Mouse (Mus musculus): ENCODE measurements around the gene Socs7.
"Not testable (repeated sequence)": the region's sequence is repeated elsewhere in the genome, so short reads cannot be mapped to it uniquely, and the experiment has no call there.

The Socs7 gene

DNA sequence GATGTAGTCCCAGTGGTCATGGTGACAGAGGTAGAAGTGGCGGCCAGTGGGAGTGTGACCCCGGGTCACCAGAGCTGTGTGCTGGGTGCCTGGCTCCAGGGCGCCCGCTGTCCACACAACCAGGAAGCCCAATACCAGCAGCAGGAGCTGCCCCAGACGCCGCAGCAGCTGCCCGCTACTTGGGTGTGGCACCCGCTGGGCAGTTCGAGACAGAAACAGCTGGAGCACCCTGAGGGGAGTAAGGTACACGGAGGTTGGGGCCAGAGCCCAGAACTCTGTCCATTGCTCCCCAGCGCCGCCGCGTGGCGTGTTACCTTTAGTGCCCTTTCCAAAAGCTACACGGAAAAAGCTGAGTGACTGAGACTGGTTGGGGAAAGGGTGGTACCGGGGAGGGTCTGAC lies 18.7 kb upstream of the Socs7 start:
- in situ Hi-C loops (cut with MboI) = no loop called here

DNA sequence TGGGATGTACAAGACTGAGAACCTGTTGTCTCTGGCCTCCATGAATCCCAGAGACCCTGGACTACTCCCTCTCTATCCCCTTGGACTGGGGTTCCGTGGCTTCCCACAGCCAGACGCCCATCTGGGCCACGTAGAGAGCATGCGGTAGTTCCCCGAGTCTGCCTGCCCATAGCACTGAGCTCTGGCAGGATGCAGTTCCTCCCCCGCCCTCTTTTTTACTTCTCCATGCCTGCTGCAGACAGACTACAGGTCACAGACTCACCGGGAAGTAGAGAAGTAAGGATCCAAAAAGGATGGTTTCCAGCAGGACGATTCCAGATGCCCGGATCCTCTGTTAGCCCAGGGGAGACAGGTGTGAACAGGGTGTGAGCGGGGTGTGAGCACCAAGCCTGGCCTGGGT lies 16.9 kb upstream of the Socs7 start:
- in situ Hi-C loops (cut with MboI) = no loop called here

GRCm38 (mm10) chr11:97346383-97346782 lies 16.0 kb upstream of the Socs7 start:
- in situ Hi-C loops (cut with MboI) = no loop called here

- in situ Hi-C loops (cut with MboI) = no loop called here
Measured at GRCm38 (mm10) chr11:97347291-97347690, 15.1 kb upstream of the Socs7 start.

GRCm38 (mm10) chr11:97350035-97350434 lies 12.3 kb upstream of the Socs7 start:
- in situ Hi-C loops (cut with MboI) = no loop called here

DNA sequence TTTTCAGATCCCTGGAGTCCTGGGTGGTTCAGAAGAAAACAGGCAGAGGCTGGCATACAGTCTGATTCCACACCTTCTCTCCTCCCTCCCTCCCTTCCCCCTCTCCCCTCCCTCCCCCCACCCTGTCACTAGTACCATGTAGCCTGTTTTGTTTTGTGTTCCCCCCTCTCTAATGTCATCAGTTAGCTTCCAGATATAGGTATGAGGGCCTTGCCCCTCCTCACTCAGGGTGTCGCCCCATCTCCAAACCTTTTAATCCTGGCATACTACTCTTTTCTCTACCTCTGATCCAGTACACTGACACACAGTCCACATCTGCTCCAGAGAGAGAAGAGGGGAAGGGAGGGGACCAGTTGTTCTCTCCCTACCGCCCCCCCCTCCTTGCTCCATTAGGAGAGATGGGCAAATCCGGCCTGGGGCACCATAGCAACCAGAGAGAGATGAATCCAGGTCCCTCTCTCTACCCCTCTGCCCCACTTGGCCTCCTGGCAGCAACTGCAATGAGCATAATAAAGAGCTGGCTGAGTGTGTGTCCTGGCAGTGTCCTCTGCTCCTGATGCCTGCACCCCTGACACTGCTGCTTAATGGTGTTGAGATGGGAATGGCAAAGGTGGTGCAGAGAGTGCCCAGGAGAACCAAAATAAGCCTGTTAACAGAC lies 10.2 kb upstream of the Socs7 start, which contains the start of gene Gpr179:
Gene Gpr179, minus strand, starts transcription at position 51 of the 658 bp plus-strand sequence.
- in situ Hi-C loops (cut with MboI) = no loop called here

DNA sequence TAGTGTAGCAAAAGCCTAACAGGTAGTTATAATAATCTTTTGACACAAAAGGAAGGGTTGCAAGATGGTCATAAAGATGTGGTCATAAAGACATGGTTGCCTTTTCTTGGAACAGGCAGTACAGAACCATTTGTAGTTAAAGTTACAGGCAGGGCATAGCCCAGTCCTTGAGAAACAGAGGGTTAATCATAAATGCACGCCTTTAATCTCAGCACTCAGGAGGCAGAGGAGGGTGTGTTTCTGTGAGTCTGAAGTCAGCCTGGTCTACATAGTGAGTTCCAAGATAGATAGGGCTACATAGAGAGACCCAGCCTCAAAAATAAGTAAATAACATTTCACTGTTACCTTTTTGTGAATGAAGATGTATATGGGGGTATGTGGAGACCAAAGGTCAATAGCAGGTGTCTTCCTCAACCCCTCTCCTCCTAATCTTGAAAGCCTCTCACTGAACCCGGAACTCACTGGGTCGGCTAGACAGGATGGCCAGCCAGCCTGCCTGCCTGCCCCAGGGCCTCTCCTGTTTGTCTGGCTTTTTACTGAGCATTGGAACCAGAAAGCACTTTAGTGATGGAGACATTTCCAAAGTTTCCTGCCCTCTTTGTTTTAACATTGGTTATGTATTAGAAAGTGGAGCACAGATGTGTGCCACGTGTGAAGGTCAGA lies 9.3 kb upstream of the Socs7 start:
- in situ Hi-C loops (cut with MboI) = no loop called here

DNA sequence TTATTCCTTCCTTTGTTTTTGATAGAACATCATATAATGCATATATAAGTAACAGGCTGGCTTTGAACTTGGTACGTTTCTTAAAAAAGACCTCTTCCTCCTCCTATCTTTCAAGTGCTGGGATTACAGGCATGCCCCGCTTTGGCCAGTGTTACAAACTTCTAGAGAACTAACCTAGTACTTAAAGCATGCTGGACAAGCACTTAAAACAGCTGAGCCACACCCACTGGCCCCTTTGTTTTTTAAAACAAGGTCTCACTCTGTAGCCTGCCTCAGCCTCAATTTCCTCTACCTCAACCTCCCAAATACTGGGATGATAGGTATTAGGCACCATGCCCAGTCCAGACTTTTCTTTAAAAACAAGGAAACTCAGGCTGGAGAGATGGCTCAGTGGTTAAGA lies 7.7 kb upstream of the Socs7 start:
- in situ Hi-C loops (cut with MboI) = no loop called here

DNA sequence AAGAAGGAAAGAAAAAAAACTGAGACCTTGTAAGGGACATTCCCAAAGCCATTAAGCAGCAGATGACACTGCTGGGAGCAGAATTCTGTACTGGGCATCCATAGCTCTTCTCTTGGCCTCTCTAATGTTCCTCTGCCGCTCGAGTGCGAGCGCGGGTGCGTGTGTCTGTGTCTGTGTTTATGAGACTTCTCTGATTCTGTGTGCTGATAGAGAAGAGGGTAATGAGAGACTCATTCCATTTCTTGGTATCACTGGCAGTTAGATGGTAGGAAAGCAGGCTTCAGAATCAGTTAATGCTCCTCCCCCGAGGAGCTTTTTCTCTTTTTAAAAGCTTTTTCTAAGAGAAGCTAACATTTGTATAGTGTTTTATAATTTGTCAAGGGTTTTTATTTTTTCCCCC lies 7.1 kb upstream of the Socs7 start:
- in situ Hi-C loops (cut with MboI) = no loop called here

- in situ Hi-C loops (cut with MboI) = not testable (repeated sequence)
Measured at GRCm38 (mm10) chr11:97357663-97358062, 4.7 kb upstream of the Socs7 start.

GRCm38 (mm10) chr11:97362649-97362942 lies 245 bp downstream of the Socs7 start:
- in situ Hi-C loops (cut with MboI) = no loop called here

- in situ Hi-C loops (cut with MboI) = no loop called here
Measured at GRCm38 (mm10) chr11:97362943-97363643, 742 bp downstream of the Socs7 start.

GRCm38 (mm10) chr11:97363644-97363995 lies 1.3 kb downstream of the Socs7 start:
- in situ Hi-C loops (cut with MboI) = no loop called here

GRCm38 (mm10) chr11:97365556-97365955 lies 3.2 kb downstream of the Socs7 start:
- in situ Hi-C loops (cut with MboI) = no loop called here

- in situ Hi-C loops (cut with MboI) = no loop called here
Measured at GRCm38 (mm10) chr11:97368501-97368900, 6.2 kb downstream of the Socs7 start.

DNA sequence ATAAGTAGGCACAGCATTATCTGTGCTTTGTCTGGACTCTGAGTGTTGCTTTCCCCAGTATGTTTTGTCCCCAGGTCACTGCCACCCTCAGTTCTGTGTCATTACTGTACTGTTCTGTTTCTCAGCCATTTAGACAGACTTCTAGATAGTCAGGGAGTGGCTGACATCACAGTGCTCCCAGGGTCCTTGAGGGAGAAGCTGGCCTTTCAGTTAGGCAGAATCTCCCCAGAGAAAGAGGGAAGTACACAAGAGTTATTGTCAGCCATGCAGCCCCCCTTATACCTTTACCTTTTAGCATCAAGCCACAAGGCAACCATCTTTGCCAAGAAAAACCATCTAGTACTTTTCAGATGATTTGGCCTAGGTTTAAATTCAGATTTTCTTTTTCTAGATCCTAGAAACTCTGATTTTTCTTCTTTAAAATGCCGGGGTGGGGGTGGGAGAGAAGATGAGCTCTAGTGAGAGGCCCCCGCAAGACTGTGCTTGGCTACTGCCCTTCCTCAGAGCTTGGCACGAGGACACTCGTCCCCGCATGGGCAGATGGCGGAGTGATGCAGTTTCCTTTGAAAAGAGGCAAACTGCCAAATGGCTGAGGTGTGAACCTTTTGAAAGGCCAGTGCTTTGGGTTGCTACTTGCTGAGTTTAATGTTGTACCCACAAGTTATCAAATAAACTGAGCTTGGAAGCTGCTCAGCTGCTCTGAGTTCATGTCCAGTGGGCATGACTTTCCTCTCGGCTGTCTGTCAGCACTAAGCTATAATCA lies 8.2 kb downstream of the Socs7 start:
- in situ Hi-C loops (cut with MboI) = no loop called here

- in situ Hi-C loops (cut with MboI) = no loop called here
Measured at GRCm38 (mm10) chr11:97372159-97372864, 10.0 kb downstream of the Socs7 start.

GRCm38 (mm10) chr11:97373402-97373801 lies 11.1 kb downstream of the Socs7 start:
- in situ Hi-C loops (cut with MboI) = no loop called here

GRCm38 (mm10) chr11:97380036-97380435 lies 17.7 kb downstream of the Socs7 start:
- in situ Hi-C loops (cut with MboI) = no loop called here

- in situ Hi-C loops (cut with MboI) = no loop called here
Measured at GRCm38 (mm10) chr11:97383017-97383416, 20.7 kb downstream of the Socs7 start.

GRCm38 (mm10) chr11:97383764-97384163 lies 21.4 kb downstream of the Socs7 start:
- in situ Hi-C loops (cut with MboI) = no loop called here

DNA sequence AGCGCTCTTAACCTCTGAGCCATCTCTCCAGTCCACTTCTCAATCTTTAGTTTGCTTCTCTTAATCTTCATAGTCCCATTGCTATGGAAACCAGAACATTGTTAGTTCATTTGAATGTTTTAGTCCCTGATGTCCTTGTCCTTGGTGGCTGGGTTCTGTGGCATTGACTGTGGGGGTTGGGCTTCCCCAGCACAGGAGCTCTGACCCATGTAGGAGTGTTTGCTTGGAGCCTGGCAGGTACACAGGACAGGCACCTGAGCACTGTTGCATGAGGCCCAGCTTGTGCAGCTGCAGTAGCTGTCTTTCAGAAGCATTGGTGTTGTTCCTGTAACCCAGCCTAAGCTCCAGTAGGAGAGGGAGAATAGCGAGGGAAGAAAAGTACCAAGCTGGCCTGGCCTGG lies 25.5 kb downstream of the Socs7 start:
- in situ Hi-C loops (cut with MboI) = no loop called here
